Mouse (Mus musculus): ENCODE results near the gene Fyn. TPM values are rescaled to one million over a fixed set of nuclear protein-coding genes. Genes with fewer than 3 reads are reported as not detected.
A peak's percentile ranks its signal among the peaks of the same experiment; 100 is the strongest.

Fyn gene
- polyA plus RNA-seq, 1 experiment from 2014 or later = 85.0 TPM

GRCm38 (mm10) chr10:39601068-39601467, 232.4 kb downstream of the Fyn start:
- no peak overlapping the region for H3K4me3 ChIP-seq (ENCODE audit: low read depth, low read length)
- H3K27ac ChIP-seq (ENCODE audit: low read depth, low read length) = no peak overlapping the region
- no peaks in the 10 kb centered on the region for H3K9me3 ChIP-seq (replicated peaks; ENCODE audit: control insufficient read depth, low read length)
- no peaks in the 10 kb centered on the region for H3K27me3 ChIP-seq (replicated peaks; ENCODE audit: control insufficient read depth, insufficient read depth, low read length)
- H3K36me3 ChIP-seq (ENCODE audit: control insufficient read depth, insufficient read depth, low read length) = no peaks in the 10 kb centered on the region
- 92% methylated on average over 5 of the region's 5 CpGs for WGBS
- H3K9ac ChIP-seq (ENCODE audit: low read length) = no peak overlapping the region
- H3K4me1 ChIP-seq (ENCODE audit: control insufficient read depth, insufficient read depth, low read length) = peaks cover 15% of the 10 kb centered on the region; the same call in 1 of the 2 replicates
- ATAC-seq (no peak), DNase-seq (ENCODE audit: low spot score) (no peak)
- H3K4me2 ChIP-seq (ENCODE audit: low read length) = no peak overlapping the region

GRCm38 (mm10) chr10:39606434-39606833, 237.8 kb downstream of the Fyn start:
- DNase-seq (ENCODE audit: low spot score) (no peak), ATAC-seq (no peak)
- WGBS = 97% methylated on average over 1 of the region's 1 CpGs
- H3K9me3 ChIP-seq (replicated peaks; ENCODE audit: control insufficient read depth, low read length) = no peaks in the 10 kb centered on the region
- no peaks in the 10 kb centered on the region for H3K4me1 ChIP-seq (ENCODE audit: control insufficient read depth, insufficient read depth, low read length)
- no peak overlapping the region for H3K4me2 ChIP-seq (ENCODE audit: low read length)
- H3K27ac ChIP-seq (ENCODE audit: low read depth, low read length) = no peak overlapping the region
- no peaks in the 10 kb centered on the region for H3K36me3 ChIP-seq (ENCODE audit: control insufficient read depth, insufficient read depth, low read length)
- H3K9ac ChIP-seq (ENCODE audit: low read length) = no peak overlapping the region
- no peak overlapping the region for H3K4me3 ChIP-seq (ENCODE audit: low read depth, low read length)
- H3K27me3 ChIP-seq (replicated peaks; ENCODE audit: control insufficient read depth, insufficient read depth, low read length) = no peaks in the 10 kb centered on the region

- H3K4me2 ChIP-seq (ENCODE audit: low read length) = no peak overlapping the region
- no peaks in the 10 kb centered on the region for H3K36me3 ChIP-seq (ENCODE audit: control insufficient read depth, insufficient read depth, low read length)
- H3K9me3 ChIP-seq (replicated peaks; ENCODE audit: control insufficient read depth, low read length) = no peaks in the 10 kb centered on the region
- no peaks in the 10 kb centered on the region for H3K27me3 ChIP-seq (replicated peaks; ENCODE audit: control insufficient read depth, insufficient read depth, low read length)
- H3K4me3 ChIP-seq (ENCODE audit: low read depth, low read length) = no peak overlapping the region
- H3K27ac ChIP-seq (ENCODE audit: low read depth, low read length) = no peak overlapping the region
- WGBS = 81% methylated on average over 3 of the region's 3 CpGs
- DNase-seq (ENCODE audit: low spot score) = no peak
- no peak for ATAC-seq
- H3K9ac ChIP-seq (ENCODE audit: low read length) = no peak overlapping the region
- H3K4me1 ChIP-seq (ENCODE audit: control insufficient read depth, insufficient read depth, low read length) = peaks cover 23% of the 10 kb centered on the region
These were observed 242.6 kb downstream of the Fyn start for GRCm38 (mm10) chr10:39611234-39611633.

- no peak for DNase-seq (ENCODE audit: low spot score)
- no peak overlapping the region for H3K4me2 ChIP-seq (ENCODE audit: low read length)
These were observed 243.5 kb downstream of the Fyn start for GRCm38 (mm10) chr10:39612131-39612530.

GRCm38 (mm10) chr10:39612633-39612988, 244.0 kb downstream of the Fyn start, which contains the start of gene Traf3ip2:
Gene Traf3ip2, plus strand, starts transcription at chr10:39612934.
- no peak for DNase-seq (ENCODE audit: low spot score)
- Histone ChIP-seq H3K36me3 (ENCODE audit: control insufficient read depth, insufficient read depth, low read length) (no peaks in the 10 kb centered on the region), H3K9me3 (replicated peaks; ENCODE audit: control insufficient read depth, low read length) (no peaks in the 10 kb centered on the region), H3K27me3 (replicated peaks; ENCODE audit: control insufficient read depth, insufficient read depth, low read length) (no peaks in the 10 kb centered on the region), H3K4me2 (ENCODE audit: low read length) (peak within 1 kb of the TSS; percentile 32; the same call in 1 of the 2 replicates), H3K9ac (ENCODE audit: low read length) (0 out of 2 replicates have a peak within 1 kb of the TSS, but pooled peaks have one; percentile 29), H3K4me3 (ENCODE audit: low read depth, low read length) (no peak within 1 kb of the TSS), H3K27ac (ENCODE audit: low read depth, low read length) (no peak within 1 kb of the TSS; the same call in 1 of the 2 replicates), H3K4me1 (ENCODE audit: control insufficient read depth, insufficient read depth, low read length) (peaks cover 23% of the 10 kb centered on the region)
- WGBS = 59% methylated on average over 4 of the region's 4 CpGs
- no peak for ATAC-seq

More at GRCm38 (mm10) chr10:39612131-39612530, 243.5 kb downstream of the Fyn start:
- ATAC-seq = no peak
- 68% methylated on average over 2 of the region's 2 CpGs for WGBS
- H3K27ac ChIP-seq (ENCODE audit: low read depth, low read length) = no peak overlapping the region
- H3K27me3 ChIP-seq (replicated peaks; ENCODE audit: control insufficient read depth, insufficient read depth, low read length) = no peaks in the 10 kb centered on the region
- no peaks in the 10 kb centered on the region for H3K9me3 ChIP-seq (replicated peaks; ENCODE audit: control insufficient read depth, low read length)
- no peak overlapping the region for H3K9ac ChIP-seq (ENCODE audit: low read length)
- no peaks in the 10 kb centered on the region for H3K36me3 ChIP-seq (ENCODE audit: control insufficient read depth, insufficient read depth, low read length)
- peaks cover 23% of the 10 kb centered on the region for H3K4me1 ChIP-seq (ENCODE audit: control insufficient read depth, insufficient read depth, low read length)
- no peak overlapping the region for H3K4me3 ChIP-seq (ENCODE audit: low read depth, low read length)

GRCm38 (mm10) chr10:39612989-39613831, 244.6 kb downstream of the Fyn start:
- WGBS = 14% methylated on average over 23 of the region's 26 CpGs
- no peaks in the 10 kb centered on the region for H3K36me3 ChIP-seq (ENCODE audit: control insufficient read depth, insufficient read depth, low read length)
- H3K4me3 ChIP-seq (ENCODE audit: low read depth, low read length) = no peak overlapping the region
- no peaks in the 10 kb centered on the region for H3K9me3 ChIP-seq (replicated peaks; ENCODE audit: control insufficient read depth, low read length)
- H3K4me1 ChIP-seq (ENCODE audit: control insufficient read depth, insufficient read depth, low read length) = peaks cover 23% of the 10 kb centered on the region
- H3K27me3 ChIP-seq (replicated peaks; ENCODE audit: control insufficient read depth, insufficient read depth, low read length) = no peaks in the 10 kb centered on the region
- peak overlapping the region; percentile 32; the same call in 1 of the 2 replicates for H3K4me2 ChIP-seq (ENCODE audit: low read length)
- no peak overlapping the region; the same call in 1 of the 2 replicates for H3K27ac ChIP-seq (ENCODE audit: low read depth, low read length)
- ATAC-seq = peak; percentile 50
- H3K9ac ChIP-seq (ENCODE audit: low read length) = 0 out of 2 replicates have a peak overlapping the region, but pooled peaks have one; percentile 29
- peak; percentile 53 for DNase-seq (ENCODE audit: low spot score)

- H3K9me3 ChIP-seq (replicated peaks; ENCODE audit: control insufficient read depth, low read length) = no peaks in the 10 kb centered on the region
- H3K4me1 ChIP-seq (ENCODE audit: control insufficient read depth, insufficient read depth, low read length) = peaks cover 23% of the 10 kb centered on the region
- no peak for DNase-seq (ENCODE audit: low spot score)
- ATAC-seq = peak; percentile 30; the same call in 1 of the 2 replicates
- H3K27ac ChIP-seq (ENCODE audit: low read depth, low read length) = no peak overlapping the region
- H3K36me3 ChIP-seq (ENCODE audit: control insufficient read depth, insufficient read depth, low read length) = no peaks in the 10 kb centered on the region
- H3K4me2 ChIP-seq (ENCODE audit: low read length) = no peak overlapping the region
- H3K4me3 ChIP-seq (ENCODE audit: low read depth, low read length) = no peak overlapping the region
- H3K9ac ChIP-seq (ENCODE audit: low read length) = no peak overlapping the region
- WGBS = 16% methylated on average over 2 of the region's 2 CpGs
- no peaks in the 10 kb centered on the region for H3K27me3 ChIP-seq (replicated peaks; ENCODE audit: control insufficient read depth, insufficient read depth, low read length)
These were observed 245.3 kb downstream of the Fyn start for GRCm38 (mm10) chr10:39613973-39614372.

GRCm38 (mm10) chr10:39614676-39615075, 246.0 kb downstream of the Fyn start:
- Histone ChIP-seq H3K27me3 (replicated peaks; ENCODE audit: control insufficient read depth, insufficient read depth, low read length) (no peaks in the 10 kb centered on the region), H3K9ac (ENCODE audit: low read length) (no peak overlapping the region), H3K27ac (ENCODE audit: low read depth, low read length) (no peak overlapping the region), H3K9me3 (replicated peaks; ENCODE audit: control insufficient read depth, low read length) (no peaks in the 10 kb centered on the region), H3K4me3 (ENCODE audit: low read depth, low read length) (no peak overlapping the region), H3K36me3 (ENCODE audit: control insufficient read depth, insufficient read depth, low read length) (no peaks in the 10 kb centered on the region), H3K4me1 (ENCODE audit: control insufficient read depth, insufficient read depth, low read length) (peaks cover 23% of the 10 kb centered on the region), H3K4me2 (ENCODE audit: low read length) (no peak overlapping the region)
- ATAC-seq = 0 out of 2 replicates have a peak, but pooled peaks have one; percentile 8
- WGBS = 35% methylated on average over 6 of the region's 6 CpGs
- DNase-seq (ENCODE audit: low spot score) = no peak
